Mouse (Mus musculus): ENCODE measurements around the gene Nfia.

- TF ChIP-seq EP300 (IDR thresholded peaks at IDR 0.05; ENCODE audit: low read depth) (no peak), CTCF (IDR thresholded peaks at IDR 0.05; ENCODE audit: low read depth) (no peak)
Measured at GRCm38 (mm10) chr4:97912560-97912959, 140.0 kb downstream of the Nfia start.
